Mouse (Mus musculus) forebrain, embryonic 15.5 days (tissue): ENCODE measurements around the gene Hp1bp3. TPM values are rescaled to one million over a fixed set of nuclear protein-coding genes. Genes with fewer than 3 reads are reported as not detected.

Experiments
- ATAC-seq: fragments of 200-750 bp; cut with Nextera tagmentation; replicated peaks from 2 replicates; pipeline ENCODE4 v1.8.0; 2017; ENCODE audit warnings: mild to moderate bottlenecking, moderate TSS enrichment, moderate library complexity
- H3K27ac ChIP-seq: fragments of 300-500 bp; sonication (generic); replicated peaks from 2 replicates; pipeline ENCODE4 v1.5.1; 2015; ENCODE audit warnings: mild to moderate bottlenecking, inconsistent platforms
- H3K27me3 ChIP-seq: fragments of 300-500 bp; sonication (generic); 2 replicates; pipeline ENCODE4 v1.6.1; 2015; ENCODE audit warnings: inconsistent platforms
- H3K36me3 ChIP-seq: fragments of 300-500 bp; sonication (generic); 2 replicates; pipeline ENCODE4 v1.6.1; 2015; ENCODE audit warnings: mild to moderate bottlenecking, inconsistent platforms
- H3K4me1 ChIP-seq: fragments of 300-500 bp; sonication (generic); 2 replicates; pipeline ENCODE4 v1.6.1; 2015; ENCODE audit warnings: inconsistent platforms
- H3K4me2 ChIP-seq: fragments of 300-500 bp; sonication (generic); replicated peaks from 2 replicates; pipeline ENCODE4 v1.6.1; 2015; ENCODE audit warnings: mild to moderate bottlenecking, inconsistent platforms
- H3K4me3 ChIP-seq: fragments of 300-500 bp; sonication (generic); 2 replicates; pipeline ENCODE4 v1.5.1; 2015; ENCODE audit warnings: mild to moderate bottlenecking, inconsistent platforms
- H3K9ac ChIP-seq: fragments of 300-500 bp; sonication (generic); replicated peaks from 2 replicates; pipeline ENCODE4 v1.6.1; 2015; ENCODE audit warnings: mild to moderate bottlenecking, inconsistent platforms
- H3K9me3 ChIP-seq: fragments of 300-500 bp; sonication (generic); 2 replicates; pipeline ENCODE4 v1.6.1; 2016; ENCODE audit warnings: inconsistent platforms
- WGBS: fragments of 180-500 bp; shearing (Covaris S2); methylation state at CpG from one replicate; pipeline ENCODE4 v1.1.7; 2015; ENCODE audit warnings: mixed read lengths; 5-methylcytosine and 5-hydroxymethylcytosine counted together
- polyA plus RNA-seq: library from polyadenylated mRNA; unstranded; fragments of >200 nt; fragmentation: Nextera tagmentation; extraction: Ambion mirVana; gene quantifications from 2 replicates; pipeline ENCODE4 v1.2.1, GENCODE M21; 2015

Gene Hp1bp3
- 261 and 262 TPM in 2 replicates for polyA plus RNA-seq

- H3K9me3 ChIP-seq, result no peaks in the 10 kb centered on the region
- peak within 1 kb of the TSS; percentile 87 for H3K9ac ChIP-seq
- peak within 1 kb of the TSS; percentile 98 for H3K27ac ChIP-seq
- H3K27me3 ChIP-seq, result no peaks in the 10 kb centered on the region
- H3K4me2 ChIP-seq, result peak within 1 kb of the TSS; percentile 70
- no peaks in the 10 kb centered on the region for H3K36me3 ChIP-seq
- peak within 1 kb of the TSS; percentile 73 for H3K4me3 ChIP-seq
- H3K4me1 ChIP-seq, result peaks cover 35% of the 10 kb centered on the region
- WGBS, result under 1% methylated on average over 70 of the region's 84 CpGs
- ATAC-seq, result peak; percentile 65
Measured at GRCm38 (mm10) chr4:138216200-138216890, at the start of gene Hp1bp3. Hp1bp3 (plus strand) TSS chr4:138216296.

GRCm38 (mm10) chr4:138166519-138166918 is 49.6 kb upstream of the Hp1bp3 start:
- H3K27me3 ChIP-seq, result no peaks in the 10 kb centered on the region
- H3K9ac ChIP-seq, result no peak overlapping the region
- peaks cover 46% of the 10 kb centered on the region for H3K36me3 ChIP-seq
- 0 out of 2 replicates have a peak, but pooled peaks cover 5% of the 10 kb centered on the region for H3K4me1 ChIP-seq
- no peak overlapping the region for H3K27ac ChIP-seq
- no peak overlapping the region for H3K4me2 ChIP-seq
- 87% methylated on average over 10 of the region's 10 CpGs for WGBS
- ATAC-seq, result no peak
- H3K4me3 ChIP-seq, result no peak overlapping the region
- H3K9me3 ChIP-seq, result no peaks in the 10 kb centered on the region

GRCm38 (mm10) chr4:138168162-138168561 is 47.9 kb upstream of the Hp1bp3 start:
- no peak overlapping the region for H3K4me3 ChIP-seq
- no peaks in the 10 kb centered on the region for H3K9me3 ChIP-seq
- peaks cover 56% of the 10 kb centered on the region for H3K36me3 ChIP-seq
- ATAC-seq, result no peak
- no peaks in the 10 kb centered on the region for H3K27me3 ChIP-seq
- H3K4me1 ChIP-seq, result 0 out of 2 replicates have a peak, but pooled peaks cover 5% of the 10 kb centered on the region
- H3K4me2 ChIP-seq, result no peak overlapping the region
- no peak overlapping the region for H3K9ac ChIP-seq
- no peak overlapping the region for H3K27ac ChIP-seq
- 92% methylated on average over 3 of the region's 3 CpGs for WGBS

GRCm38 (mm10) chr4:138169420-138169819 is 46.7 kb upstream of the Hp1bp3 start:
- no peak overlapping the region for H3K4me2 ChIP-seq
- WGBS, result 91% methylated on average over 4 of the region's 4 CpGs
- no peak overlapping the region for H3K27ac ChIP-seq
- H3K9me3 ChIP-seq, result no peaks in the 10 kb centered on the region
- H3K4me3 ChIP-seq, result no peak overlapping the region
- H3K36me3 ChIP-seq, result peaks cover 68% of the 10 kb centered on the region
- no peaks in the 10 kb centered on the region for H3K27me3 ChIP-seq
- ATAC-seq, result no peak
- H3K9ac ChIP-seq, result no peak overlapping the region
- H3K4me1 ChIP-seq, result no peaks in the 10 kb centered on the region

GRCm38 (mm10) chr4:138172686-138173085 is 43.4 kb upstream of the Hp1bp3 start:
- Histone ChIP-seq H3K9me3 (no peaks in the 10 kb centered on the region), H3K4me3 (no peak overlapping the region), H3K27me3 (no peaks in the 10 kb centered on the region), H3K4me2 (no peak overlapping the region), H3K27ac (no peak overlapping the region), H3K36me3 (peaks cover 73% of the 10 kb centered on the region), H3K4me1 (no peaks in the 10 kb centered on the region), H3K9ac (no peak overlapping the region)
- no peak for ATAC-seq
- WGBS, result 93% methylated on average over 4 of the region's 4 CpGs

GRCm38 (mm10) chr4:138179391-138179790 is 36.7 kb upstream of the Hp1bp3 start:
- Histone ChIP-seq H3K9ac (no peak overlapping the region), H3K27ac (no peak overlapping the region), H3K4me2 (no peak overlapping the region), H3K4me3 (no peak overlapping the region), H3K4me1 (no peaks in the 10 kb centered on the region), H3K27me3 (no peaks in the 10 kb centered on the region), H3K36me3 (peaks cover 89% of the 10 kb centered on the region), H3K9me3 (no peaks in the 10 kb centered on the region)
- no peak for ATAC-seq
- WGBS, result 94% methylated on average over 5 of the region's 5 CpGs

- no peaks in the 10 kb centered on the region for H3K27me3 ChIP-seq
- ATAC-seq, result no peak
- no peak overlapping the region for H3K4me2 ChIP-seq
- no peak overlapping the region for H3K4me3 ChIP-seq
- H3K9me3 ChIP-seq, result no peaks in the 10 kb centered on the region
- no peaks in the 10 kb centered on the region for H3K4me1 ChIP-seq
- no peak overlapping the region for H3K9ac ChIP-seq
- peaks cover 86% of the 10 kb centered on the region for H3K36me3 ChIP-seq
- 93% methylated on average over 4 of the region's 4 CpGs for WGBS
- H3K27ac ChIP-seq, result no peak overlapping the region
Measured at GRCm38 (mm10) chr4:138180719-138181118, 35.4 kb upstream of the Hp1bp3 start.

GRCm38 (mm10) chr4:138184056-138184455 is 32.0 kb upstream of the Hp1bp3 start:
- WGBS, result 90% methylated on average over 5 of the region's 5 CpGs
- H3K9ac ChIP-seq, result no peak overlapping the region
- no peak for ATAC-seq
- no peak overlapping the region for H3K4me3 ChIP-seq
- no peaks in the 10 kb centered on the region for H3K4me1 ChIP-seq
- peaks cover 82% of the 10 kb centered on the region for H3K36me3 ChIP-seq
- H3K27me3 ChIP-seq, result no peaks in the 10 kb centered on the region
- no peak overlapping the region for H3K4me2 ChIP-seq
- no peak overlapping the region for H3K27ac ChIP-seq
- no peaks in the 10 kb centered on the region for H3K9me3 ChIP-seq

GRCm38 (mm10) chr4:138184573-138184981 is 31.5 kb upstream of the Hp1bp3 start:
- WGBS, result 91% methylated on average over 5 of the region's 5 CpGs
- H3K27ac ChIP-seq, result no peak overlapping the region
- H3K4me1 ChIP-seq, result no peaks in the 10 kb centered on the region
- H3K4me3 ChIP-seq, result no peak overlapping the region
- H3K9ac ChIP-seq, result no peak overlapping the region
- no peak overlapping the region for H3K4me2 ChIP-seq
- no peaks in the 10 kb centered on the region for H3K9me3 ChIP-seq
- no peak for ATAC-seq
- no peaks in the 10 kb centered on the region for H3K27me3 ChIP-seq
- H3K36me3 ChIP-seq, result peaks cover 84% of the 10 kb centered on the region

- peaks cover 84% of the 10 kb centered on the region for H3K36me3 ChIP-seq
- no peaks in the 10 kb centered on the region for H3K9me3 ChIP-seq
- no peak overlapping the region for H3K27ac ChIP-seq
- WGBS, result 89% methylated on average over 7 of the region's 7 CpGs
- no peaks in the 10 kb centered on the region for H3K4me1 ChIP-seq
- no peak overlapping the region for H3K4me2 ChIP-seq
- ATAC-seq, result no peak
- no peak overlapping the region for H3K9ac ChIP-seq
- no peaks in the 10 kb centered on the region for H3K27me3 ChIP-seq
- no peak overlapping the region for H3K4me3 ChIP-seq
Measured at GRCm38 (mm10) chr4:138185961-138186360, 30.1 kb upstream of the Hp1bp3 start.

- H3K9me3 ChIP-seq, result no peaks in the 10 kb centered on the region
- no peak overlapping the region for H3K4me3 ChIP-seq
- 85% methylated on average over 7 of the region's 7 CpGs for WGBS
- no peak overlapping the region for H3K27ac ChIP-seq
- no peak for ATAC-seq
- H3K4me1 ChIP-seq, result no peaks in the 10 kb centered on the region
- H3K27me3 ChIP-seq, result no peaks in the 10 kb centered on the region
- peaks cover 84% of the 10 kb centered on the region for H3K36me3 ChIP-seq
- no peak overlapping the region for H3K9ac ChIP-seq
- H3K4me2 ChIP-seq, result no peak overlapping the region
Measured at GRCm38 (mm10) chr4:138187995-138188394, 28.1 kb upstream of the Hp1bp3 start.

- no peaks in the 10 kb centered on the region for H3K9me3 ChIP-seq
- WGBS, result 81% methylated on average over 5 of the region's 5 CpGs
- no peak overlapping the region for H3K4me3 ChIP-seq
- peaks cover 88% of the 10 kb centered on the region for H3K36me3 ChIP-seq
- H3K27ac ChIP-seq, result no peak overlapping the region; the same call in 1 of the 2 replicates
- ATAC-seq, result no peak
- no peak overlapping the region for H3K9ac ChIP-seq
- no peaks in the 10 kb centered on the region for H3K4me1 ChIP-seq
- H3K27me3 ChIP-seq, result no peaks in the 10 kb centered on the region
- H3K4me2 ChIP-seq, result no peak overlapping the region
Measured at GRCm38 (mm10) chr4:138192561-138192960, 23.5 kb upstream of the Hp1bp3 start.

GRCm38 (mm10) chr4:138200769-138201168 is 15.3 kb upstream of the Hp1bp3 start:
- H3K36me3 ChIP-seq, result peaks cover 82% of the 10 kb centered on the region
- no peak overlapping the region for H3K4me3 ChIP-seq
- WGBS, result 93% methylated on average over 3 of the region's 3 CpGs
- H3K4me2 ChIP-seq, result no peak overlapping the region
- no peak overlapping the region for H3K9ac ChIP-seq
- ATAC-seq, result no peak
- no peaks in the 10 kb centered on the region for H3K9me3 ChIP-seq
- no peak overlapping the region for H3K27ac ChIP-seq
- H3K27me3 ChIP-seq, result no peaks in the 10 kb centered on the region
- H3K4me1 ChIP-seq, result no peaks in the 10 kb centered on the region
